14 mouse cellular contexts compared by ENCODE assay signal in the genomic region with DNA sequence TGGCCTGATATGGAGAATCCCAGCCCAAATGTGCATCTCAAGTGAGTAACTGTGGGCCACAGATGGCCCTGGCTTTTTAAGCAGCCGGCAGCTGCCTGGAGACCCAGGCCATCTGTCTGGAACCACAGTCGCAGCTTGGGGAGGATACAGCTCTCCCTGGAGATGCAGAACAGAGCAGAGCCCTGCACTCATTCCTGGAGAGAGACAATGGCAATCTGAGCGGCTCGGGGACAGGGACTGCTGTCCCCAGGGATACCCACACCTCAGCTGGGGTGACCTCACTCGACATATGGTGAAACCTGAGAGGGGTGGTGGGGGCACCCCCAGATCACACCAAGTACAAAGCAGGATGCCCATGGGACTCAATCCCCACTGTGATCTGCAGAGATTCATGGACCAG.
DNase-seq lines count a peak whose midpoint lies in the region; ATAC-seq and TF ChIP-seq lines count a peak whose summit lies in the region.
"Had no signal": no experiment of that assay in that cellular context is flagged by ENCODE, and none has a peak within 500 bp of the region (broad histone marks: within the 10 kb centered on the region; RNA-seq: fewer than 3 reads in every experiment).

No protein-coding gene starts in this region.

- no peak for TF ChIP-seq CTCF in thymus, adult 2 months (IDR thresholded peaks at IDR 0.05; ENCODE audit: borderline replicate concordance, control insufficient read depth, extremely low read depth, insufficient read depth, low read length, poor library complexity)

- WGBS in thymus, adult 2 months: 59% methylated on average over 5 of the region's 5 CpGs
- 38% methylated on average over 5 of the region's 5 CpGs for WGBS in midbrain, embryonic 11.5 days

- H3K36me3 ChIP-seq in thymus, adult 2 months (ENCODE audit: control insufficient read depth, insufficient read depth, low read length): no peaks in the 10 kb centered on the region
- no peaks in the 10 kb centered on the region for H3K36me3 ChIP-seq in midbrain, embryonic 11.5 days (ENCODE audit: control insufficient read depth, insufficient read depth, low read length)
- H3K36me3 ChIP-seq: heart, embryonic 12.5 days; liver, embryonic 15.5 days had no signal

- H3K4me3 ChIP-seq in thymus, adult 2 months (ENCODE audit: control insufficient read depth, insufficient read depth, low read length): no peak overlapping the region
- no peak overlapping the region for H3K4me3 ChIP-seq in midbrain, embryonic 11.5 days (ENCODE audit: low read depth, low read length)
- H3K4me3 ChIP-seq: heart, embryonic 12.5 days; liver, embryonic 15.5 days had no signal

- H3K27ac ChIP-seq in thymus, adult 2 months (ENCODE audit: control insufficient read depth, insufficient read depth, low read length): peak overlapping the region; percentile 2; the same call in 1 of the 2 replicates
- H3K27ac ChIP-seq in midbrain, embryonic 11.5 days (ENCODE audit: low read depth, low read length): peak overlapping the region; percentile 51; the same call in 1 of the 2 replicates
- H3K27ac ChIP-seq: liver, embryonic 15.5 days had no signal

- peaks cover 90% of the 10 kb centered on the region for H3K4me1 ChIP-seq in thymus, adult 2 months (replicated peaks; ENCODE audit: control insufficient read depth, insufficient read depth, low read length)
- H3K4me1 ChIP-seq in midbrain, embryonic 11.5 days (ENCODE audit: control insufficient read depth, insufficient read depth, low read length): peaks cover 49% of the 10 kb centered on the region

- H3K4me2 ChIP-seq in midbrain, embryonic 11.5 days: no peak overlapping the region
- H3K4me2 ChIP-seq: heart, embryonic 12.5 days; liver, embryonic 15.5 days had no signal

- H3K9ac ChIP-seq in midbrain, embryonic 11.5 days (ENCODE audit: low read length): no peak overlapping the region
- H3K9ac ChIP-seq: heart, embryonic 12.5 days; liver, embryonic 15.5 days had no signal

- ATAC-seq in midbrain, embryonic 11.5 days (ENCODE audit: low FRiP score): peak; percentile 33
- ATAC-seq in megakaryocyte progenitor cell, adult 5-6 weeks (replicated peaks; ENCODE audit: poor library complexity): no peak
- no peak for ATAC-seq in monocyte, adult 5-6 weeks (replicated peaks; ENCODE audit: insufficient number of reproducible peaks, low FRiP score, low TSS enrichment, poor library complexity, severe bottlenecking)

- no peak for TF ChIP-seq POLR2A in thymus, adult 2 months (IDR thresholded peaks at IDR 0.05; ENCODE audit: control insufficient read depth, extremely low read depth, insufficient read depth, low read length, poor library complexity)

- DNase-seq in embryo, embryonic 10.5 days (ENCODE audit: low spot score): peak; percentile 48
- DNase-seq in embryo, embryonic 10 days (ENCODE audit: low spot score): no peak
- no peak for DNase-seq in thymus, adult 2 months
- no peak for DNase-seq in thymus, postnatal 36 days
- DNase-seq in midbrain, embryonic 11.5 days (ENCODE audit: low spot score, missing footprints): no peak
- DNase-seq in cerebellum, postnatal 4 days (ENCODE audit: low spot score in 2 of 2): no peak
- DNase-seq: cerebellum, adult 9-11 months; gastrocnemius, postnatal 10 days; kidney, postnatal 4 days; lung, postnatal 36 days had no signal

- no peaks in the 10 kb centered on the region for H3K9me3 ChIP-seq in midbrain, embryonic 11.5 days (ENCODE audit: control insufficient read depth, low read length)
- H3K9me3 ChIP-seq: heart, embryonic 12.5 days; liver, embryonic 15.5 days had no signal

- H3K27me3 ChIP-seq in thymus, adult 2 months (ENCODE audit: control insufficient read depth, insufficient read depth, low read length): no peaks in the 10 kb centered on the region
- no peaks in the 10 kb centered on the region for H3K27me3 ChIP-seq in midbrain, embryonic 11.5 days (ENCODE audit: control insufficient read depth, insufficient read depth, low read length)
- H3K27me3 ChIP-seq: heart, embryonic 12.5 days; liver, embryonic 15.5 days had no signal
